Mouse (Mus musculus): ENCODE results near the gene Fbxo45. TPM values are rescaled to one million over a fixed set of nuclear protein-coding genes. Genes with fewer than 3 reads are reported as not detected.
"Not testable (repeated sequence)": the region's sequence is repeated elsewhere in the genome, so short reads cannot be mapped to it uniquely, and the experiment has no call there.

Fbxo45 gene
- total RNA-seq (2015) (16.3 and 16.5 TPM in 2 replicates), total RNA-seq (2017) (19.7 and 22.8 TPM in 2 replicates)

GRCm38 (mm10) chr16:32246952-32247370 lies at the start of gene Fbxo45, which contains the start of gene Wdr53:
Gene Fbxo45 (minus strand): TSS chr16:32247158.
Gene Wdr53 (plus strand): TSS chr16:32247227.
- ATAC-seq (replicated peaks; ENCODE audit: poor library complexity): peak; percentile 97

GRCm38 (mm10) chr16:32291821-32292220 lies 44.9 kb upstream of the Fbxo45 start:
- no peak for ATAC-seq (replicated peaks; ENCODE audit: poor library complexity)

- no peak for ATAC-seq (replicated peaks; ENCODE audit: poor library complexity)
These were observed 35.6 kb upstream of the Fbxo45 start for GRCm38 (mm10) chr16:32282608-32283007.

GRCm38 (mm10) chr16:32280211-32280610 lies 33.3 kb upstream of the Fbxo45 start:
- ATAC-seq (replicated peaks; ENCODE audit: poor library complexity): no peak

- no peak for ATAC-seq (replicated peaks; ENCODE audit: poor library complexity)
These were observed 31.4 kb upstream of the Fbxo45 start for GRCm38 (mm10) chr16:32278396-32278795.

GRCm38 (mm10) chr16:32277308-32278256 lies 30.6 kb upstream of the Fbxo45 start, which contains the start of gene Rnf168:
Gene Rnf168 (plus strand): TSS chr16:32277459.
- peak; percentile 86 for ATAC-seq (replicated peaks; ENCODE audit: poor library complexity)

- no peak for ATAC-seq (replicated peaks; ENCODE audit: poor library complexity)
These were observed 28.9 kb upstream of the Fbxo45 start for GRCm38 (mm10) chr16:32275830-32276229.

- no peak for ATAC-seq (replicated peaks; ENCODE audit: poor library complexity)
These were observed 28.1 kb upstream of the Fbxo45 start for GRCm38 (mm10) chr16:32275041-32275440.

- no peak for ATAC-seq (replicated peaks; ENCODE audit: poor library complexity)
These were observed 26.4 kb upstream of the Fbxo45 start for GRCm38 (mm10) chr16:32273338-32273737.

- ATAC-seq (replicated peaks; ENCODE audit: poor library complexity): no peak
These were observed 24.3 kb upstream of the Fbxo45 start, which contains the start of gene Smco1 for GRCm38 (mm10) chr16:32271291-32271690. Gene Smco1 (plus strand): TSS chr16:32271468.

GRCm38 (mm10) chr16:32264225-32264624 lies 17.3 kb upstream of the Fbxo45 start:
- not testable (repeated sequence) for ATAC-seq (replicated peaks; ENCODE audit: poor library complexity)

- peak; percentile 29 for ATAC-seq (replicated peaks; ENCODE audit: poor library complexity)
These were observed 587 bp downstream of the Fbxo45 start for GRCm38 (mm10) chr16:32246351-32246791.

GRCm38 (mm10) chr16:32243901-32244300 lies 3.1 kb downstream of the Fbxo45 start:
- no peak for ATAC-seq (replicated peaks; ENCODE audit: poor library complexity)

GRCm38 (mm10) chr16:32239428-32240312 lies 7.3 kb downstream of the Fbxo45 start:
- no peak for ATAC-seq (replicated peaks; ENCODE audit: poor library complexity)

GRCm38 (mm10) chr16:32237930-32238680 lies 8.9 kb downstream of the Fbxo45 start:
- no peak for ATAC-seq (replicated peaks; ENCODE audit: poor library complexity)

- ATAC-seq (replicated peaks; ENCODE audit: poor library complexity): peak; percentile 57
These were observed 14.9 kb downstream of the Fbxo45 start for GRCm38 (mm10) chr16:32232050-32232449.

GRCm38 (mm10) chr16:32222399-32222798 lies 24.6 kb downstream of the Fbxo45 start:
- peak; percentile 64 for ATAC-seq (replicated peaks; ENCODE audit: poor library complexity)

- ATAC-seq (replicated peaks; ENCODE audit: poor library complexity): no peak
These were observed 25.2 kb downstream of the Fbxo45 start for GRCm38 (mm10) chr16:32221803-32222202.

- ATAC-seq (replicated peaks; ENCODE audit: poor library complexity): no peak
These were observed 32.0 kb downstream of the Fbxo45 start for GRCm38 (mm10) chr16:32214804-32215576.
